Mouse (Mus musculus) megakaryocyte, embryonic 14.5 days (primary cell): ENCODE data around the gene Aspdh. TPM values are rescaled to one million over a fixed set of nuclear protein-coding genes. Genes with fewer than 3 reads are reported as not detected.

ENCODE experiments used
- H3K27me3 ChIP-seq: replicated peaks from 2 replicates; pipeline ENCODE3; 2012; ENCODE audit warnings: inconsistent platforms
- H3K36me3 ChIP-seq: replicated peaks from 2 replicates; pipeline ENCODE3; 2012; ENCODE audit warnings: low read length, inconsistent platforms, mixed read lengths
- H3K4me1 ChIP-seq: 2 replicates; pipeline ENCODE4 v1.6.1; 2012; ENCODE audit warnings: inconsistent platforms
- H3K4me3 ChIP-seq: replicated peaks from 2 replicates; pipeline ENCODE3; 2012; ENCODE audit warnings: moderate library complexity, mild to moderate bottlenecking, inconsistent platforms
- H3K9me3 ChIP-seq: 2 replicates; pipeline ENCODE4 v1.6.1; 2012; ENCODE audit warnings: inconsistent platforms
- FLI1 ChIP-seq: IDR thresholded peaks from 2 replicates; pipeline ENCODE4 v1.6.1; 2012; ENCODE audit warnings: low read length, inconsistent platforms, mixed read lengths
- GATA1 ChIP-seq: IDR thresholded peaks from 3 replicates; pipeline ENCODE4 v1.6.1; 2012; ENCODE audit warnings: mixed read lengths, low read length, inconsistent platforms, borderline replicate concordance
- polyA plus RNA-seq: library from polyadenylated mRNA; stranded (reverse); fragments of >175 nt; gene quantifications from 2 replicates; pipeline ENCODE4 v1.2.3, GENCODE M21; 2012; ENCODE audit warnings: low replicate concordance; ENCODE audit not compliant: insufficient read depth

Aspdh gene
- not detected in 2 replicates for polyA plus RNA-seq

DNA sequence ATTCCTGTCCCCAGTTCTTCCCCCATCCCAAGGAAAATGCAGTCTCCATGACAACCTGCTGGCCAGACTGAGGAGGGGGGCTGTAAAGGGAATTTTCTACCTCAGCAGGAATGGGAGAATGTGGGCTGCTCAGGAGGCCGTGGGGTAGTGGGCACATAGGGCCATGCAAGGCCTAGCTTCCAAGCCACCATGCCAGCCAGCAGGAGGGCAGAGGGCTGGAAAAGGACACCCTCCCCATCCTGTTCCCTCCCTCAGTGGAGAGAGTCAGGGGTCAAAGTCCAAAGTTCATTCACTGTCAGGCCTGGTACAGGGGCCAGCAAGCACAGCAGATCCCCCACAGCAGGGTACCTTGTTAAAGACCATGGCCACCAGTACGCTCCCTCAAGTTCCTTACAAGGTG, at the start of gene Aspdh:
Gene Aspdh (plus strand): TSS at position 281 of the 400 bp plus-strand sequence.
- Histone ChIP-seq H3K36me3 (peaks cover 13% of the 10 kb centered on the region), H3K4me1 (peaks cover 49% of the 10 kb centered on the region), H3K4me3 (no peak within 1 kb of the TSS), H3K27me3 (peaks cover 59% of the 10 kb centered on the region), H3K9me3 (peaks cover 15% of the 10 kb centered on the region)
- TF ChIP-seq FLI1 = no peak

DNA sequence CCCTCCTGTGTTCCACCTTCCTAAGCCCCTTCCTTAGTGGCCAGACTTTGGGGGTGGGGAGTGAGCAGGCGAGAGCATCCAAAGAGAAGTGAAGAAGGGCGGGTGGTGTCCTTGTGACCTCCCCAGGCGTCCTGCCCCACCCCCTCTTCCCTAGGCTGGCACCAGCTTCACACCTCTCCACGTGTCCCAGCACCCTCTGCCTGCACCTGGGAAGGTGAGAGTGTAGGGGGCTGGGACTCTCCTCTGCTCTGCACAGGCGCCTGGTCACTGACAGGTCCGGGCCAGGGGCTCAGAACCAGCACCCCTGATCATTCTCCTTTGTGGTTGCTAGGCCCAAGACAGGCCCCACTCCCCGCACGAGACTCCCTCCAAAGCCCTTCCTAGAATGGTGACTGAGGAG, 37.5 kb upstream of the Aspdh start:
- Histone ChIP-seq H3K4me3 (no peak overlapping the region), H3K9me3 (no peaks in the 10 kb centered on the region), H3K36me3 (no peaks in the 10 kb centered on the region), H3K27me3 (peaks cover 82% of the 10 kb centered on the region), H3K4me1 (peaks cover 18% of the 10 kb centered on the region)
- TF ChIP-seq FLI1 = no peak

DNA sequence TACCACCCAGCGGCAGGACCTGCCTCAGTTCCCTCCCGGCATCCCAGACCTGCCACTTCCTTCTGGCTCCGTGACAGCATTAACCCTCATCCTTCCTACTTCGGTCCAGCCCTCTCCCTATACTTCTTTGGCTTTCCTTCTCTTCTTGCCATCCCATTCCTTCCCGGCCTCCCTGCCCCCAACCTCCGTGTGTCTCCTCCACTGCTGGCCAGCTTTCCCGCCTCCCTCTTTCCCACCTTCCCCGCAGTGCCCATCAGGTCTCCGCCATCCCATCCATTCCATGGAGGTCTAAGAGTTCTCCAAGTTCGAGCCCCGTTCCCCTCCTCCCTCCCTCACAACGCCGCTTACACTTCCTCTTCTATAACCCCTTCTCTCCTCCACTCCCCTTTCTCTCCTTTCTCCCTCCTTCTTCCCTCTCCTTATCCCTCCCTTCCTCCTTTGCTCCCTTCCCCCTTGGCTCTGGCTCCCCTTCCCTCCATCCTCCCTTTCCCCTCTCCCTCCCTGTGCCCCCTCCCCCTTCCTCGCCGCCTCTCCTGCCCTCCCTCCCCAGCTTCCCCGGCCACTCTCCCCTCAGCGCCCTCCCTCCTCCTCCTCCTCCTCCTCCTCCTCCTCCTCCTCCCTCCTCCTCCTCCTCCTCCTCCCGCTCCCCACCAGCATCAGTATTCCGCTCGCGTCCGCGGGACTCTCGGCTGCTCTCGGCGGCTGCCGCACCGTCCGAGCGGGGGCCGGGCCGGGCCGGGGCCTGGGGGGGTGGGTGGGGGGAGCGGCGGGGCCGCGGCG, 36.8 kb upstream of the Aspdh start:
- Histone ChIP-seq H3K36me3 (no peaks in the 10 kb centered on the region), H3K4me3 (no peak overlapping the region), H3K9me3 (no peaks in the 10 kb centered on the region), H3K27me3 (peaks cover 83% of the 10 kb centered on the region), H3K4me1 (peaks cover 13% of the 10 kb centered on the region)
- TF ChIP-seq FLI1 (no peak), GATA1 (no peak)

DNA sequence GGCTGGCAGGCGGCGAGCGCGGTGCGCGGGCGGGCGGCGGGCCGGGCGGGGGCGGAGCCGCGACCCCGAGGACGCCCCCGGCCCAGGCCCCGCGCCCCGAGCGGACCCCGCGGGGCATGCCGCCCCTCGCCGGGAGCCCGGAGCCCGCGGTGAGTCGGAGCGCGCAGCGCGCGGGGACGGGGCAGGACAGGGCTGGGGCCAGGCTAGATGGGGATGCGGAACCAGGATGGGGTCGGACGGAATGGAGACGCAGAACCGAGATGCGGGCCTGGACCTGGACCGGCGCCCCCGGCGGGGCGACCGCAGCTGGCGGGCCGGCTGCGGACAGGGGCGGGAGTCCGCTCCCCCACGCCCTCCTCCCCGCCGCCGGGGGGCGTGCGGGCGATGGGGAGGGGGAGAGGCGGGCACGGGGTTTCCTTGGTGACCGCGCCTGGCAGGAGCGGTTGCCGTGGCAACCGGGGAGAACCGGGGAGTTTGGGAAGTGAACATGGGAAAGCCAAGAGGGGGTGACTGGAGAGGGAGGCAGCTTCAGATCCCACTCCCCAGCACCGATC, 36.1 kb upstream of the Aspdh start, which contains the start of gene Lrrc4b:
Gene Lrrc4b (plus strand): TSS at position 51 of the 554 bp plus-strand sequence.
- TF ChIP-seq GATA1 (no peak), FLI1 (no peak)
- Histone ChIP-seq H3K36me3 (no peaks in the 10 kb centered on the region), H3K4me3 (no peak within 1 kb of the TSS), H3K27me3 (peaks cover 88% of the 10 kb centered on the region), H3K4me1 (peaks cover 6% of the 10 kb centered on the region), H3K9me3 (no peaks in the 10 kb centered on the region)

DNA sequence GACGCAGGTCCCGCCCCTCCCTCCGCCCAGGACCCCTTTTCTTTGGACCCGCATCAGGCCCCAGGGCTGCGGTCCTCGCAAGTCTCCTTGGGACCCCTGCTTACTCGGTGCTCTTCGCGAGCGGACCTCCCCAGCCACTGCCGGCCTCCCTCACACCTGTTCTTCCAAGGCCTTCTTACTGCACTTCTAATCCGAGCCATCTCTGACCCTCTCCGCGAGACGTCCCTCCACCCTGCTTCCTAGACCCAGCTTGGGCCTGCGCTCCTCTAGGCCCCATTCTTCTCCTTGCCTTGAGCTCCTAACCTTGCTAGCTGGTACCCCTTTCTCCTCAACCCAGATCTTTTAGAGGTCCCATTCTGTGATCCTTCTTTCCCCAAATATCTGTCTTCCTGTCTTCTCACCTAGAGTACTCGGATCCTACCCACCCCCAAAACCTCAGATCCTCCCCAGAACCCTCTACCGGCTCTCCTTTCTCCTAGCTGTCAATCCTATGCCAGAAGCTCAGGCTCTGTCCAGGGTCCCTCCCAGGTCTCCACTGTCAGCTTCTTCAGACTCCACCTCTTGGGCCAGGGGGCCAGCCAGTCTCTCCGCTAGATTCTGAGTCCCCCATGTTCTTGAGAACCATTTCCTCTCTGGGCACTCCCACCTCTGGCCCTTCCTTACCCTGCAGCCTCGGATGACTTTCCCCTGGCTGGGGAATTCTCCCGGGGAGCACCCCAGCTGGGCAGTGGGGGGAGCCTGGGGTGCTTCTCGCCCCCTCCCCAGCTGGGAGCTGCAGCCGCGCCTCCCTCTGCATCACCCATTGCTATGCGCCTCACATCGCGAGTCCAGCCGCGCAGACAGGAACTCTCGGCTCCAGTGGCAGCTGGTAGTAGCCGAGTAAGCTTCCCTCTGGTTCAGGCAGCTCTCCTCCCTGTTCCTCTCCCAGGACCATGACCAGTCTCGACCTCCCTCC, 35.4 kb upstream of the Aspdh start:
- H3K4me1 ChIP-seq = peaks cover 4% of the 10 kb centered on the region; the same call in 1 of the 2 replicates
- no peak overlapping the region for H3K4me3 ChIP-seq
- no peaks in the 10 kb centered on the region for H3K36me3 ChIP-seq
- H3K9me3 ChIP-seq = no peaks in the 10 kb centered on the region
- peaks cover 92% of the 10 kb centered on the region for H3K27me3 ChIP-seq
- no peak for TF ChIP-seq GATA1
- TF ChIP-seq FLI1 = no peak

DNA sequence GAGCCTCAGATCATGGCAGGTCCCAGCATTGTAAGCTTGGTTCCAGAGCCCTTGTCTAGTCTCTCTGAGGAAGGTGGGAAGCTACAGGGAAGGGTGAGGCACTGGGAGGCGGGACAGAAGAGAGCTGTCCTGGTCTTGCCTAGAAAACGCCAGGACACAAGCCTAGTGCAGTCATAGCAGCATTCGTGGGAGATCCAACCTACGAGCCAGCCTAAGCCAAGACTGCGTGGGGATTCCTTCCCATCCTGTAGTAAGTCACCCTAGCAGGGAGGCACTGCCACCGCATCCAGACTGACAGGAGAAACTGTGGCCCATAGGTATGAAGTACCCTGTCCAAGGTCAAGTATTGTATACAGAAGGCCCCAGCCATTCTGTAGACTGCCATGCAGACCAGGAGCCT, 32.6 kb upstream of the Aspdh start:
- TF ChIP-seq GATA1 (no peak), FLI1 (no peak)
- H3K4me1 ChIP-seq = peaks cover 4% of the 10 kb centered on the region; the same call in 1 of the 2 replicates
- H3K4me3 ChIP-seq = no peak overlapping the region
- peaks cover 91% of the 10 kb centered on the region for H3K27me3 ChIP-seq
- H3K36me3 ChIP-seq = no peaks in the 10 kb centered on the region
- no peaks in the 10 kb centered on the region for H3K9me3 ChIP-seq

DNA sequence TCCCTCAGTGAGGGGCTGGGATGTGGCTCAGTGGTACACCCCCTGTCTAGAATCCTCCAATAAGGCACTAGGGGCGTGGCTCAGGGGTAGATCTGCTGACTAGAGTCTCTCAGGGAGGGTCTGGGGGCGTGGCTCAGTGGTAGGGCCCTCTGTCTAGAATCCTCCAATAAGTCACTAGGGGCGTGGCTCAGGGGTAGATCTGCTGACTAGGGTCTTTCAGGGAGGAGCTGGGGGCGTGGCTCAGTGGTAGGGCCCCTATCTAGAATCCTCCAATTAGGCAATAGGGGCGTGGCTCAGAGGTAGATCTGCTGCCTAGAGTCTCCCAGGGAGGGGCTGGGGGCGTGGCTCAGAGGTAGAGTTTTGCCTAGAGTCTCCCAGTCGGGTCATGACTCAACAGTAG, 31.8 kb upstream of the Aspdh start:
- TF ChIP-seq GATA1 = no peak
- no peak for TF ChIP-seq FLI1
- Histone ChIP-seq H3K36me3 (no peaks in the 10 kb centered on the region), H3K4me1 (peaks cover under 1% of the 10 kb centered on the region; the same call in 1 of the 2 replicates), H3K9me3 (no peaks in the 10 kb centered on the region), H3K4me3 (no peak overlapping the region), H3K27me3 (peaks cover 91% of the 10 kb centered on the region)

DNA sequence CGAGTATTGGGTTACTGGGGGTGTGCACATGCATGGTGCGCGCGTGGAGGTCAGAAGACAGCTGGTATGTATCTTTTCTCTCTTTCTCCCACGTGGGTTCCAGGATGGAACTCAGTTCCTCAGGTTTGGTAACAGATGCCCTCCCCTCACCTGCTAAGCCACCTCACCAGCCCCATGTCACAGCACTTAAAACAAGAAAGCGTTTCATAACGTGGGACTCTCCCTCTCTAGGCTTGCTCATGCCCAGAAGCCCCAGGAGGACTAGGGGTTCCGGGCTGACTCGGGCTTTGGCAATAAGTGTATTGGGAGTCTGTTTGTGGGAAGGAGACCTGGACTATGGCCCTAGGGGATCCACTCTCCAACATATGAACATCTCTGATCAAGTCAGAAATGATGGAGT, 31.1 kb upstream of the Aspdh start:
- TF ChIP-seq FLI1 (no peak), GATA1 (no peak)
- Histone ChIP-seq H3K9me3 (no peaks in the 10 kb centered on the region), H3K27me3 (peaks cover 87% of the 10 kb centered on the region)

DNA sequence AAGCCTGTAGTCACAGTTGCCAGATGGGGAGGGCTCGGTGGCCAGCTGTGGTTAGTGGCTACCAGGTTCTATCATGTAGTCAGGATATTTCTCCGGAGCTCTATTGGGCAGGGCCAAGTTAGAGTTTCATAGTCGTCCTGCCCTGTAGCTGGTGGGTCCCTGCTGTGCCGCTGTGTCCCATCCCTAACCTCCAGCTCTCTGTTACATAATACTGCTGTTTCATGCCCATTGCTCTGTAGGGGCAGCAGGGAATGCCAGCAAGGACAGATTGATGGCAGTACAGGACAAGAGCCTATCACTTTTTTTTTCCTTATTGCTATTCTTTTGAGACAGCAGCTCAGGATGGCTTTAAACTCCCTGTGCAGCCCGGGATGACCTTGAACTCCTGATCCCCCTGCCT, 29.4 kb upstream of the Aspdh start:
- Histone ChIP-seq H3K36me3 (no peaks in the 10 kb centered on the region), H3K4me1 (no peaks in the 10 kb centered on the region), H3K9me3 (no peaks in the 10 kb centered on the region), H3K4me3 (no peak overlapping the region), H3K27me3 (peaks cover 87% of the 10 kb centered on the region)
- TF ChIP-seq GATA1 (no peak), FLI1 (no peak)

More for the DNA sequence above, 31.1 kb upstream of the Aspdh start:
- Histone ChIP-seq H3K4me3 (no peak overlapping the region), H3K4me1 (no peaks in the 10 kb centered on the region), H3K36me3 (no peaks in the 10 kb centered on the region)
